Comparison of ENCODE assay signal across 11 mouse cellular contexts in genomic region chr16:97270417-97271133, GRCm38 (mm10).
"Had no signal": no experiment of that assay in that cellular context is flagged by ENCODE, and none has a peak within 500 bp of the region (broad histone marks: within the 10 kb centered on the region; RNA-seq: fewer than 3 reads in every experiment).

No protein-coding gene starts in this region.

- H3K36me3 ChIP-seq: midbrain, embryonic 13.5 days had no signal

- H3K4me1 ChIP-seq: midbrain, embryonic 13.5 days had no signal

- DNase-seq: kidney, adult 8-10 months; kidney, postnatal 36 days; lung, embryonic 14.5 days; lung, postnatal 10 days; lung, postnatal 4 days; right cerebral cortex, adult 18-20 months; right cerebral cortex, postnatal 25 days; thymus, adult 18-20 months; thymus, postnatal 14 days had no signal

- H3K4me3 ChIP-seq: midbrain, embryonic 13.5 days had no signal

- H3K27me3 ChIP-seq: midbrain, embryonic 13.5 days had no signal

- H3K27ac ChIP-seq: midbrain, embryonic 13.5 days had no signal

- H3K9me3 ChIP-seq: midbrain, embryonic 13.5 days had no signal

- H3K4me2 ChIP-seq: liver, embryonic 11.5 days; lung, embryonic 14.5 days; midbrain, embryonic 13.5 days had no signal

- H3K9ac ChIP-seq: lung, embryonic 14.5 days; midbrain, embryonic 13.5 days had no signal
